Mouse (Mus musculus) myocyte (in vitro differentiated cells): ENCODE measurements around the gene Cct6b.

Experiments used
- E2F4 ChIP-seq: IDR thresholded peaks from one replicate; pipeline ENCODE4 v1.6.1; 2011; ENCODE audit warnings: mild to moderate bottlenecking, control low read depth, moderate library complexity; ENCODE audit not compliant: insufficient read depth
- MAX ChIP-seq: IDR thresholded peaks from one replicate; pipeline ENCODE4 v1.6.1; 2011; ENCODE audit warnings: low read depth, mild to moderate bottlenecking, control low read depth
- POLR2A ChIP-seq: IDR thresholded peaks from one replicate; pipeline ENCODE4 v1.6.1; 2011; ENCODE audit warnings: low read depth, mild to moderate bottlenecking, control low read depth, moderate library complexity; ENCODE audit not compliant: insufficient read length
- SRF ChIP-seq: IDR thresholded peaks from one replicate; pipeline ENCODE4 v1.6.1; 2011; ENCODE audit warnings: low read depth; ENCODE audit not compliant: control insufficient read depth, insufficient read length
- USF1 ChIP-seq: IDR thresholded peaks from one replicate; pipeline ENCODE4 v1.6.1; 2011; ENCODE audit warnings: low read depth, mild to moderate bottlenecking, control low read depth, moderate library complexity

DNA sequence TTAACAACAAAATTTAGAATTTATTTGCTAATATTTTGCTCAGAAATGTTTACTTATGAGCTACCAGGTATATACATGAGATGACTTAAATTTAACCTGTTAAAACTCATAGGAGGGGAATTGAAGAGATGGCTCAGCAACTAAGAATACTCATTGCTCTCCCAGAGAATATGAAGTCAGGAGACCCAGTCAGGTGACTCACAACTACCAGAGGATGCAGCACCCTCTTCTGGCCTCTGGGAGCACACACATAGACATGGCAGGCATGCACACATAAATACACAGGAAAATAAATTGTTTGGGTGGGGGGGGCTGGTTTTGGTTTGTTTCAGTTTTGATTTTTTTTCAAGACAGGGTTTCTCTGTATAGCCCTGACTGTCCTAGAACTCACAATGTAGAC is 25.1 kb downstream of the Cct6b start:
- TF ChIP-seq MAX: no peak
- no peak for TF ChIP-seq USF1
- TF ChIP-seq POLR2A: no peak
- TF ChIP-seq E2F4: no peak
- TF ChIP-seq SRF: no peak
